Mouse (Mus musculus): ENCODE measurements at regions not wholly inside any gene's neighbourhood (a gene's known extent, or its start where the extent isn't known, plus 50 kb on each side); places are given as distances from the start of the nearest gene placed in this dataset.

DNA sequence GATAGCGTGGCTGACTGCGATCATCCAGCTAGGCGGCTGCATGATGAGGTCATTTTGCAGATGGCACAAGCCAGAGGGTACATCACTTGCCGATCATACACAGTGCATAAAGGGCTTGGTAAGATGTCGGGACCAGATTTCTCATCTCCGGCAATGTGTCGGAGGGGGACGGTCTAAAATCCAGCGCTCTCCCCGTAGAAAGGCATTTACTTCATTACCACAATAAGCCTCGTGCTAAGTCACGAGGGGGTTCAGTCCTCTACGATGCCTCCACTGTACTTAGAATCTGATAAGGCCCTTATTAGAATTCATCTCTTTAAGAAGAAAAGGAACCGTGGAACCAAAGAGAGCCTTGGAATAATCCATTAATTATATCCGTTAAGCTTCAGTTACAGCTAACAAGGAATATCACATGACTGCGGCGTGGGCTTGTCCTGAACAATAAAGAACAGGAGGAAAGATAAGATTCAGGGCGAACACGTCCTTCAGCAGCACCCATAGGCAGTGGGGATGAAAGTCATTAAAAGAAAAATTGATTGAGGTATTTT, 52.3 kb upstream of the Atrnl1 start:
- Histone ChIP-seq H3K9me3 (no peaks in the 10 kb centered on the region), H3K4me3 (no peak overlapping the region), H3K4me2 (no peak overlapping the region), H3K27me3 (no peaks in the 10 kb centered on the region), H3K27ac (no peak overlapping the region), H3K9ac (no peak overlapping the region), H3K36me3 (no peaks in the 10 kb centered on the region), H3K4me1 (no peaks in the 10 kb centered on the region; the same call in 1 of the 2 replicates)
- no peak for ATAC-seq (ENCODE audit: borderline replicate concordance, extremely low read depth, low FRiP score, low TSS enrichment)
- WGBS, result 77% methylated on average over 19 of the region's 19 CpGs

DNA sequence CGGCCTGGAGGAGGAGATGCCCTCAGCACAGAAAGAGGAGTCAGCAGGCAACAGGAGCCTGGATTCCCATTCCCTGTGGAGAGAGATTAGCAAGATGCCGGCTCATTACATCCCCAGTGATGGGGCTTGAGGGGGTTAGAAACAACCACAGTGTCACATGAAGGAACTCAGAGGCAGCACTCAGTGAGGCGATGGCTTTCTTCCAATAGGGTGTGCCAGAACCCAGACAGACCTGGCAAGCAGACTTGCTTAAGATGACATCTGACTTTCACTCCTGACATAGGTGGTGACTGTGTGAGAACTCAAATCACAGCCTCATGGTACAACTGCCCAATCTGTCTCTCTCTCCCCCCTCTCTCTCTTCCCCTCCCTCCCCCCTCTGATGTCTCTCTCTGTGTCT, 50.1 kb upstream of the Atrnl1 start:
- Histone ChIP-seq H3K9ac (no peak overlapping the region), H3K9me3 (no peaks in the 10 kb centered on the region), H3K4me1 (no peaks in the 10 kb centered on the region; the same call in 1 of the 2 replicates), H3K4me3 (no peak overlapping the region), H3K27ac (no peak overlapping the region), H3K4me2 (no peak overlapping the region), H3K27me3 (no peaks in the 10 kb centered on the region), H3K36me3 (no peaks in the 10 kb centered on the region)
- WGBS, result 54% methylated on average over 3 of the region's 3 CpGs
- no peak for ATAC-seq (ENCODE audit: borderline replicate concordance, extremely low read depth, low FRiP score, low TSS enrichment)

All from lung, embryonic 15.5 days (tissue).